21 mouse cellular contexts compared by ENCODE assay signal in genomic region chr17:30239458-30239857, GRCm38 (mm10).
DNase-seq lines count a peak whose midpoint lies in the region; ATAC-seq and TF ChIP-seq lines count a peak whose summit lies in the region.
"Had no signal": no experiment of that assay in that cellular context is flagged by ENCODE, and none has a peak within 500 bp of the region (broad histone marks: within the 10 kb centered on the region; RNA-seq: fewer than 3 reads in every experiment).

No protein-coding gene starts in this region.

- H3K4me1 ChIP-seq in heart, embryonic 15.5 days (replicated peaks) = peaks cover 58% of the 10 kb centered on the region
- peaks cover 11% of the 10 kb centered on the region for H3K4me1 ChIP-seq in lung, embryonic 15.5 days
- peaks cover 42% of the 10 kb centered on the region for H3K4me1 ChIP-seq in limb, embryonic 14.5 days (ENCODE audit: control insufficient read depth, insufficient read depth, low read length)

- no peaks in the 10 kb centered on the region for H3K36me3 ChIP-seq in heart, embryonic 15.5 days
- no peaks in the 10 kb centered on the region for H3K36me3 ChIP-seq in lung, embryonic 15.5 days
- no peaks in the 10 kb centered on the region for H3K36me3 ChIP-seq in limb, embryonic 14.5 days (ENCODE audit: control insufficient read depth, insufficient read depth, low read length)
- H3K36me3 ChIP-seq: embryonic facial prominence, embryonic 13.5 days; hindbrain, embryonic 15.5 days; limb, embryonic 12.5 days; neural tube, embryonic 15.5 days had no signal

- no peak for TF ChIP-seq POLR2A in limb, embryonic 14.5 days (IDR thresholded peaks at IDR 0.05; ENCODE audit: borderline replicate concordance, extremely low read depth, insufficient read depth, insufficient read length)

- 63% methylated on average over 5 of the region's 5 CpGs for WGBS in heart, embryonic 15.5 days
- 67% methylated on average over 5 of the region's 5 CpGs for WGBS in lung, embryonic 15.5 days
- WGBS in limb, embryonic 14.5 days = 53% methylated on average over 5 of the region's 5 CpGs

- no peak for ATAC-seq in heart, embryonic 15.5 days (replicated peaks; ENCODE audit: insufficient number of reproducible peaks, insufficient read depth, low FRiP score, low read depth)
- ATAC-seq in lung, embryonic 15.5 days (ENCODE audit: borderline replicate concordance, extremely low read depth, low FRiP score, low TSS enrichment) = no peak
- no peak for ATAC-seq in limb, embryonic 14.5 days (ENCODE audit: low FRiP score, low read depth)
- ATAC-seq: forebrain, embryonic 14.5 days; intestine, postnatal 0 days; liver, postnatal 0 days had no signal

- no peaks in the 10 kb centered on the region for H3K27me3 ChIP-seq in heart, embryonic 15.5 days
- H3K27me3 ChIP-seq in lung, embryonic 15.5 days = no peaks in the 10 kb centered on the region
- H3K27me3 ChIP-seq in limb, embryonic 14.5 days (ENCODE audit: control insufficient read depth, insufficient read depth, low read length) = no peaks in the 10 kb centered on the region
- H3K27me3 ChIP-seq: CH12.LX; embryonic facial prominence, embryonic 13.5 days; hindbrain, embryonic 15.5 days; limb, embryonic 12.5 days; neural tube, embryonic 15.5 days had no signal

- H3K4me2 ChIP-seq in heart, embryonic 15.5 days = no peak overlapping the region
- H3K4me2 ChIP-seq in lung, embryonic 15.5 days = no peak overlapping the region
- no peak overlapping the region for H3K4me2 ChIP-seq in limb, embryonic 14.5 days (replicated peaks; ENCODE audit: low read depth, low read length, severe bottlenecking)
- H3K4me2 ChIP-seq: embryonic facial prominence, embryonic 13.5 days; hindbrain, embryonic 15.5 days; limb, embryonic 12.5 days; midbrain, embryonic 11.5 days; neural tube, embryonic 15.5 days had no signal

- peak overlapping the region; percentile 32; the same call in 1 of the 2 replicates for H3K27ac ChIP-seq in heart, embryonic 15.5 days
- H3K27ac ChIP-seq in lung, embryonic 15.5 days = peak overlapping the region; percentile 32; the same call in 1 of the 2 replicates
- H3K27ac ChIP-seq in limb, embryonic 14.5 days (replicated peaks; ENCODE audit: low read depth, low read length) = 0 out of 2 replicates have a peak overlapping the region, but pooled peaks have one; percentile 33
- H3K27ac ChIP-seq: embryonic facial prominence, embryonic 13.5 days; hindbrain, embryonic 15.5 days; limb, embryonic 12.5 days; neural tube, embryonic 15.5 days had no signal

- H3K4me3 ChIP-seq in heart, embryonic 15.5 days = no peak overlapping the region
- no peak overlapping the region for H3K4me3 ChIP-seq in lung, embryonic 15.5 days
- H3K4me3 ChIP-seq in limb, embryonic 14.5 days (replicated peaks; ENCODE audit: low read length) = no peak overlapping the region
- H3K4me3 ChIP-seq: embryonic facial prominence, embryonic 13.5 days; hindbrain, embryonic 15.5 days; limb, embryonic 12.5 days; neural tube, embryonic 15.5 days had no signal

- H3K9me3 ChIP-seq in heart, embryonic 15.5 days (replicated peaks) = no peaks in the 10 kb centered on the region
- no peaks in the 10 kb centered on the region for H3K9me3 ChIP-seq in lung, embryonic 15.5 days
- no peaks in the 10 kb centered on the region for H3K9me3 ChIP-seq in limb, embryonic 14.5 days (ENCODE audit: control insufficient read depth, low read length)
- H3K9me3 ChIP-seq: embryonic facial prominence, embryonic 13.5 days; hindbrain, embryonic 15.5 days; limb, embryonic 12.5 days; neural tube, embryonic 15.5 days had no signal

- no peak overlapping the region for H3K9ac ChIP-seq in heart, embryonic 15.5 days
- no peak overlapping the region for H3K9ac ChIP-seq in lung, embryonic 15.5 days
- H3K9ac ChIP-seq in limb, embryonic 14.5 days (ENCODE audit: low read depth, low read length, severe bottlenecking) = no peak overlapping the region
- H3K9ac ChIP-seq: embryonic facial prominence, embryonic 13.5 days; hindbrain, embryonic 15.5 days; limb, embryonic 12.5 days; liver, postnatal 0 days; neural tube, embryonic 15.5 days had no signal

- no peak for DNase-seq in heart, adult 8-10 months (ENCODE audit: low spot score)
- DNase-seq in lung, postnatal 4 days = no peak
- DNase-seq in limb, embryonic 14.5 days (ENCODE audit: low spot score) = no peak
- no peak for DNase-seq in thymus, postnatal 4 days
- no peak for DNase-seq in testis, postnatal 10 days (ENCODE audit: low spot score)
- DNase-seq: cerebellum, adult 11-12 months; gastrocnemius, postnatal 14 days; kidney, postnatal 36 days; liver, postnatal 0 days; right cerebral cortex, postnatal 4 days; thymus, adult 18-20 months had no signal
